Mouse (Mus musculus) C2C12 (cell line): ENCODE measurements around the gene Gpr37l1. TPM values are rescaled to one million over a fixed set of nuclear protein-coding genes. Genes with fewer than 3 reads are reported as not detected.
"Not testable (repeated sequence)": the region's sequence is repeated elsewhere in the genome, so short reads cannot be mapped to it uniquely, and the experiment has no call there.

Experiments used
- H3K27me3 ChIP-seq: one replicate; pipeline ENCODE4 v1.6.1; 2011; ENCODE audit not compliant: control insufficient read depth, insufficient read depth, insufficient read length
- H3K36me3 ChIP-seq: one replicate; pipeline ENCODE4 v1.6.1; 2011; ENCODE audit not compliant: control insufficient read depth, insufficient read depth
- H3K4me3 ChIP-seq: one replicate; pipeline ENCODE4 v1.5.1; 2011; ENCODE audit warnings: mild to moderate bottlenecking, control low read depth; ENCODE audit not compliant: poor library complexity, insufficient read depth, severe bottlenecking
- H3K79me2 ChIP-seq: one replicate; pipeline ENCODE4 v1.6.1; 2011; ENCODE audit not compliant: control insufficient read depth, insufficient read depth
- H3K79me3 ChIP-seq: one replicate; pipeline ENCODE4 v1.6.1; 2011; ENCODE audit warnings: low read depth, control low read depth
- H3ac ChIP-seq: one replicate; pipeline ENCODE3; 2011; ENCODE audit warnings: low read depth; ENCODE audit not compliant: control insufficient read depth, insufficient read length
- CEBPB ChIP-seq: IDR thresholded peaks from one replicate; pipeline ENCODE4 v1.6.1; 2011; ENCODE audit warnings: low read depth, mild to moderate bottlenecking, control low read depth, moderate library complexity
- CTCF ChIP-seq: IDR thresholded peaks from one replicate; pipeline ENCODE4 v1.5.1; 2011; ENCODE audit not compliant: control insufficient read depth, insufficient read depth, insufficient read length
- FOSL1 ChIP-seq: IDR thresholded peaks from one replicate; pipeline ENCODE4 v1.8.0; 2011; ENCODE audit warnings: mild to moderate bottlenecking, low read length; ENCODE audit not compliant: poor library complexity, insufficient read depth, severe bottlenecking
- MAX ChIP-seq: IDR thresholded peaks from one replicate; pipeline ENCODE4 v1.6.1; 2011; ENCODE audit warnings: mild to moderate bottlenecking, control low read depth
- MYOD1 ChIP-seq: IDR thresholded peaks from one replicate; pipeline ENCODE4 v1.6.1; 2011; ENCODE audit warnings: low read depth; ENCODE audit not compliant: control insufficient read depth, insufficient read length
- MYOG ChIP-seq: IDR thresholded peaks from one replicate; pipeline ENCODE4 v1.6.1; 2011; ENCODE audit not compliant: control insufficient read depth, insufficient read length; ENCODE audit errors: extremely low read depth
- USF1 ChIP-seq: IDR thresholded peaks from one replicate; pipeline ENCODE4 v1.6.1; 2011; ENCODE audit warnings: low read depth, mild to moderate bottlenecking, control low read depth, moderate library complexity
- polyA plus RNA-seq: library from polyadenylated mRNA; unstranded; fragments of >200 nt; fragmentation: generic; extraction: Trizol; gene quantifications from one replicate; pipeline ENCODE4 v1.2.1, GENCODE M21; 2012; ENCODE audit warnings: missing spikeins

Gpr37l1 gene
- polyA plus RNA-seq, 1 experiment: not detected

- no peaks in the 10 kb centered on the region for H3K27me3 ChIP-seq
- H3ac ChIP-seq: no peak overlapping the region
- no peaks in the 10 kb centered on the region for H3K36me3 ChIP-seq
- TF ChIP-seq MYOD1: no peak
- no peak for TF ChIP-seq FOSL1
- no peak for TF ChIP-seq MYOG
- no peak for TF ChIP-seq CTCF
- TF ChIP-seq MAX: no peak
- no peak for TF ChIP-seq CEBPB
- TF ChIP-seq USF1: no peak
- H3K79me3 ChIP-seq: no peaks in the 10 kb centered on the region
- H3K79me2 ChIP-seq: no peaks in the 10 kb centered on the region
- H3K4me3 ChIP-seq: no peak overlapping the region
These were observed 21.7 kb upstream of the Gpr37l1 start for GRCm38 (mm10) chr1:135189186-135189585.

GRCm38 (mm10) chr1:135188197-135188596 is 20.7 kb upstream of the Gpr37l1 start:
- no peak overlapping the region for H3ac ChIP-seq

GRCm38 (mm10) chr1:135187016-135187415 is 19.5 kb upstream of the Gpr37l1 start:
- H3K4me3 ChIP-seq, H3K27me3 ChIP-seq, H3ac ChIP-seq, H3K79me3 ChIP-seq, H3K36me3 ChIP-seq, H3K79me2 ChIP-seq: not testable (repeated sequence)

More at GRCm38 (mm10) chr1:135188197-135188596, 20.7 kb upstream of the Gpr37l1 start:
- no peaks in the 10 kb centered on the region for H3K27me3 ChIP-seq
- H3K79me3 ChIP-seq: no peaks in the 10 kb centered on the region
- H3K36me3 ChIP-seq: no peaks in the 10 kb centered on the region
- no peak for TF ChIP-seq MYOG
- TF ChIP-seq USF1: no peak
- TF ChIP-seq CTCF: no peak
- no peak for TF ChIP-seq FOSL1
- TF ChIP-seq MAX: no peak
- TF ChIP-seq MYOD1: no peak
- no peak for TF ChIP-seq CEBPB
- H3K4me3 ChIP-seq: no peak overlapping the region
- H3K79me2 ChIP-seq: no peaks in the 10 kb centered on the region

- no peaks in the 10 kb centered on the region for H3K27me3 ChIP-seq
- H3K79me2 ChIP-seq: no peaks in the 10 kb centered on the region
- H3ac ChIP-seq: no peak overlapping the region
- no peaks in the 10 kb centered on the region for H3K79me3 ChIP-seq
- no peak for TF ChIP-seq MAX
- no peak for TF ChIP-seq CEBPB
- no peak for TF ChIP-seq FOSL1
- TF ChIP-seq USF1: no peak
- TF ChIP-seq MYOD1: no peak
- TF ChIP-seq CTCF: no peak
- TF ChIP-seq MYOG: no peak
- H3K4me3 ChIP-seq: no peak overlapping the region
- H3K36me3 ChIP-seq: no peaks in the 10 kb centered on the region
These were observed 18.9 kb upstream of the Gpr37l1 start for GRCm38 (mm10) chr1:135186427-135186826.

- Histone ChIP-seq H3ac (no peak overlapping the region), H3K79me3 (no peaks in the 10 kb centered on the region), H3K4me3 (no peak overlapping the region), H3K36me3 (no peaks in the 10 kb centered on the region), H3K79me2 (no peaks in the 10 kb centered on the region), H3K27me3 (no peaks in the 10 kb centered on the region)
- TF ChIP-seq MYOD1: no peak
These were observed 18.5 kb upstream of the Gpr37l1 start for GRCm38 (mm10) chr1:135185936-135186335.

GRCm38 (mm10) chr1:135183941-135184570 is 16.6 kb upstream of the Gpr37l1 start:
- TF ChIP-seq MAX: no peak
- TF ChIP-seq CTCF: no peak
- no peak for TF ChIP-seq USF1
- TF ChIP-seq MYOD1: peak; percentile 1
- no peak for TF ChIP-seq MYOG
- Histone ChIP-seq H3K79me3 (no peaks in the 10 kb centered on the region), H3K79me2 (no peaks in the 10 kb centered on the region), H3K27me3 (no peaks in the 10 kb centered on the region), H3K4me3 (no peak overlapping the region), H3K36me3 (no peaks in the 10 kb centered on the region), H3ac (peak overlapping the region; percentile 33)
